Mouse (Mus musculus): ENCODE data around the gene Gas7.

DNA sequence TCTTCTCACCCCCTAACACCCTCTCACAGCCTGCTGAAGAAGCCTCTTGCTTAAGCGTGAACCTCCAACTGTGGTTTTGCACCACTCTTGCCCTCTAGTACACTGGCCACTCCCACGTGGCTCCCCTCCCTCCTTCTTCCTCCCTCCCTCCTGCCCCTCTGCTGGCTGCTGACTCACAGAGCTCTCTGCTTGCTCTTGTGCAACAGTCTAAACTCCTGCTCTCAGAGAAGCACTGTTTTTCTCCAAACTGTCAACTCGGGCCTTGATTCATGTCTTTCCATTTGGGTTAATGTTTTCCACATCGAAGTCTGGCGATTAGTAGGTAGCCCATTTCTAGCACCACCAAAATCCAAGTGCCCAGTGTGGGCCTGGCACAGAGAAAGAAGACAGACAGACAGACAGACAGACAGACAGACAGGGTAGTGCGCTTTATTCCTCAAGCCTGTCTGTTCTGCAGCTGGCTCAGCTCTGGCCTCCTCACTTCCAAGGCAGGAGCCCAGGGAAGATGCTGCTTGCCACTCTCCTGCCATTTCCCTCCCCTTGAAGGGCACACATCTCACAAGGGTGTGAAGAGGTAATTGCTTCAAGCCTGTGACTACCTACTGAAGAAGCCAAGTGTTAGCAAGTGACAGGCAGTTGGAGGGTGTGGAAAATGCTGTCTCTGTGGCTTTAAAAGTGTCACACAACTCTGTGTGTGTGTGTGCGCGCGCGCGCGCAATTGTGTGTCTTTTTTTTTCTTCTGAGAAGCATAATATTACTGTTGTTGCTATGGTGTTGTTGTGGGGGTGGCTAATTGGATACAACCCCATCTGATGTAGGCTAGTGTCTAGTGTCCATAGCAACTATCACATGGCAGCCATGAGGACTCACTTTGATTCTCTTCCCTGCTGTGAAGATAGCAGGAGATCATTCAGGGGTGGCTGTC lies 71.6 kb downstream of the Gas7 start:
- TF ChIP-seq POLR2A (IDR thresholded peaks at IDR 0.05; ENCODE audit: control insufficient read depth, low read depth, low read length) (no peak), CTCF (IDR thresholded peaks at IDR 0.05; ENCODE audit: control insufficient read depth, insufficient read depth, insufficient replicate concordance, low read depth, low read length) (no peak)
